Mouse (Mus musculus) midbrain, embryonic 11.5 days (tissue): ENCODE data around the gene Pmvk. TPM values are rescaled to one million over a fixed set of nuclear protein-coding genes. Genes with fewer than 3 reads are reported as not detected.

ENCODE experiments used
- ATAC-seq: fragments of 200-750 bp; cut with Nextera tagmentation; 2 replicates; pipeline ENCODE4 v1.8.0; 2017; ENCODE audit warnings: moderate TSS enrichment, moderate library complexity; ENCODE audit not compliant: low FRiP score
- DNase-seq: peaks from one replicate; pipeline ENCODE4 v3.0.0; 2015; ENCODE audit warnings: low spot score; ENCODE audit errors: missing footprints
- H3K27ac ChIP-seq: fragments of 300-500 bp; sonication (generic); 2 replicates; pipeline ENCODE4 v1.5.1; 2014; ENCODE audit warnings: low read depth, low read length
- H3K27me3 ChIP-seq: fragments of 300-500 bp; sonication (generic); 2 replicates; pipeline ENCODE4 v1.6.1; 2014; ENCODE audit warnings: mild to moderate bottlenecking, low read length, moderate library complexity, mixed read lengths; ENCODE audit not compliant: control insufficient read depth, insufficient read depth
- H3K36me3 ChIP-seq: fragments of 300-500 bp; sonication (generic); 2 replicates; pipeline ENCODE4 v1.6.1; 2014; ENCODE audit warnings: mild to moderate bottlenecking, low read length, moderate library complexity, mixed read lengths; ENCODE audit not compliant: control insufficient read depth, insufficient read depth
- H3K4me1 ChIP-seq: fragments of 300-500 bp; sonication (generic); 2 replicates; pipeline ENCODE4 v1.6.1; 2014; ENCODE audit warnings: low read length; ENCODE audit not compliant: control insufficient read depth, insufficient read depth
- H3K4me2 ChIP-seq: fragments of 300-500 bp; sonication (generic); 2 replicates; pipeline ENCODE4 v1.6.1; 2014; ENCODE audit warnings: mild to moderate bottlenecking, moderate library complexity
- H3K4me3 ChIP-seq: fragments of 300-500 bp; sonication (generic); 2 replicates; pipeline ENCODE4 v1.5.1; 2014; ENCODE audit warnings: low read depth, low read length
- H3K9ac ChIP-seq: fragments of 300-500 bp; sonication (generic); 2 replicates; pipeline ENCODE4 v1.6.1; 2014; ENCODE audit warnings: low read length
- H3K9me3 ChIP-seq: fragments of 300-500 bp; sonication (generic); 2 replicates; pipeline ENCODE4 v1.6.1; 2016; ENCODE audit warnings: low read length; ENCODE audit not compliant: control insufficient read depth
- WGBS: fragments of 180-500 bp; shearing (Covaris S2); extraction: QIAGEN DNeasy Blood & Tissue Kit; methylation state at CpG from one replicate; pipeline ENCODE4 v1.1.7; 2014; 5-methylcytosine and 5-hydroxymethylcytosine counted together
- polyA plus RNA-seq: library from polyadenylated mRNA; unstranded; fragments of >200 nt; fragmentation: Nextera tagmentation; extraction: Ambion mirVana; gene quantifications from 2 replicates; pipeline ENCODE4 v1.2.1, GENCODE M21; 2014

Gene Pmvk
- polyA plus RNA-seq, 1 experiment from 2014 or later, result 69.7 TPM

GRCm38 (mm10) chr3:89435041-89435440 lies 19.3 kb upstream of the Pmvk start:
- H3K36me3 ChIP-seq, result peaks cover 6% of the 10 kb centered on the region; the same call in 1 of the 2 replicates
- no peak overlapping the region for H3K9ac ChIP-seq
- ATAC-seq (no peak), DNase-seq (no peak)
- H3K4me2 ChIP-seq, result no peak overlapping the region
- H3K9me3 ChIP-seq, result no peaks in the 10 kb centered on the region
- H3K4me3 ChIP-seq, result no peak overlapping the region
- WGBS, result 81% methylated on average over 7 of the region's 7 CpGs
- H3K4me1 ChIP-seq, result peaks cover 20% of the 10 kb centered on the region
- no peak overlapping the region for H3K27ac ChIP-seq
- H3K27me3 ChIP-seq, result no peaks in the 10 kb centered on the region; the same call in 1 of the 2 replicates

DNA sequence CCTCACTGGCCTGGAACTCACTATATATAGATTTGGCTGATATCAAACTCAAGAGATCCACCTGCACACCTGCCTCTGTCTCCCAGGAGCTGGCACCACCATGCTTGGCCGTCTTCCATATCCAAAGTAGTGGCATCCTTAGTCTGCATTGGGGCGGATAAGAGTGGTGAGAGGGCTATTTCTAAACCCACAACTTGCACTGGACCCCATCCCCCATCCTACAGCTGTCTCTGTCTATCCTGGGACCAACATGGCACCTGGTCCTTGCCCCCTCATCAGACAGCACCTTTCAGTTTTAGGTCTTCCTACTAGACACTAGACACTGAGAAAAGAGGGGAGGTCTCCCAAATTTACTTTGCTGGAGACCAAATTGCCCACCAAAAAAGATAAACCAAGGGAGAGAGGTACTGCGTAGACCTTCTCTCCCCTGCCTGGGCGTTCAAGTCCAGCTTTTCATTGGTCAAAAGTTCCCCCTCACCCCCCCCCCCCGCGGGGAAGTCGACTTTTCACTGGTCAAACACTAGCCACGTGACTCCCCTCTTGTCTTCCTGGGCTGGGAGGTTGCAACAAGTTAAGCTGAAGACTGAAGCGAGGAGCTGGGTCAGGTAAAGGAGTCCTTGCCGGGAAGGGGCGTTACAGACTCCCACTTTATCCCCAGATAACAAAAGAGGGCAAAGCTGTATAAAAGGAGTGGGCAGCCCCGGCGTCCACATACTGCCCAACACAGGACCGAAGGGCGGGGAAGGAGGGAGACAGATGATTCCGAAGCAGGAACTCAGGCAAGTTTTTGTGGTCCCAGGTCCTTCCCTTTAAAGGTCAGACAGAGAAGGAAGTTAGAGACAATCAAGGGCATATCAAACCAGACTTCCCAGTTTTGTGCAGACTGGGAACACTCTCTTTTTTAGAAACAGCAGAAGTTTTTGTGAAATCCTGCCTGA lies 17.9 kb upstream of the Pmvk start, which contains the start of gene Pbxip1:
Pbxip1 (plus strand) TSS at position 531 of the 938 bp plus-strand sequence.
- Histone ChIP-seq H3K4me3 (peak within 1 kb of the TSS; percentile 40), H3K9me3 (no peaks in the 10 kb centered on the region), H3K27ac (no peak within 1 kb of the TSS), H3K27me3 (no peaks in the 10 kb centered on the region; the same call in 1 of the 2 replicates), H3K4me1 (peaks cover 13% of the 10 kb centered on the region), H3K9ac (peak within 1 kb of the TSS; percentile 59), H3K36me3 (peaks cover 6% of the 10 kb centered on the region; the same call in 1 of the 2 replicates), H3K4me2 (peak within 1 kb of the TSS; percentile 60)
- WGBS, result 3% methylated on average over 16 of the region's 16 CpGs
- peak; percentile 83 for ATAC-seq
- peak; percentile 94 for DNase-seq

DNA sequence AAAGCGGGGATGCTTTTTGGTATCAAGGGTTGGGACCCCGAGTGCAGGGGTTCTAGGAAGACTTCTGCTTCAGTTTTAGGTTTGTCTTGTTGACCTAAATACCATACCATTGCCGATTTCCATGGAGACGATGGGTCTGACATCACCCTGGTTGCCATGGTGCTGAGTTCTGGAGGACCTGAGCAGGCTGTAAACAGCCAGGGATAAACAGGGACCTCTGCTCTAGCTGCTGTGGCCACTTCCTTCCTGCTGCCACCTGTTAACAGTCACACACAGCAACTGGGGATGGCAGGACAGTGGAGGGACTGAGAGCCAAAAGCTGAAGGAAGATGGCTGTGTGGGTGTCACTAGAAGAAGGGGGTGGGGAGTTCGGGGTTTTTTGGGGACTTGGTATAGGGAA lies 17.1 kb upstream of the Pmvk start:
- 0 out of 2 replicates have a peak, but pooled peaks have one; percentile 23 for ATAC-seq
- peak; percentile 86 for DNase-seq
- Histone ChIP-seq H3K27me3 (no peaks in the 10 kb centered on the region; the same call in 1 of the 2 replicates), H3K36me3 (peaks cover 6% of the 10 kb centered on the region; the same call in 1 of the 2 replicates), H3K4me2 (peak overlapping the region; percentile 60), H3K9ac (peak overlapping the region; percentile 59), H3K27ac (no peak overlapping the region), H3K4me3 (peak overlapping the region; percentile 40; the same call in 1 of the 2 replicates), H3K9me3 (no peaks in the 10 kb centered on the region), H3K4me1 (peaks cover 13% of the 10 kb centered on the region)
- WGBS, result 18% methylated on average over 5 of the region's 5 CpGs

DNA sequence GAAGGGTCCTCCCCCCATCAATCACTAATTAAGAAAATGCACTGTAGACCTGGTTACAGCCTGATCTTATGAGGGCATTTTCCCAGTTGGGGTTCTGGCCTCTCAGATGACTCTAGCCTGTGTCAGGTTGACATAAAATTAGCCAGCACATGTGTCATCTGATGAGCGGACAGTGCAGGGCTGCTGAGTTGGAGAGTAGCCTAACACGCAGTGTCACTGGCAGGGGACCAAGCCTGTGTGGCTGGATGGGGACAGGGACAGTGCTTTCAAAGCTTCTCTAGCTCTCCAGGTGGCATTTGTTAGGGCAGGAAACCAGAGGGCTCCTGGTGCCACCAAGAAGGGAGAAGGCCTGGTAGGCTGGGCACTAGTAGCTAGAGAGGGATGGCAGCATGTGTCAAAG lies 13.7 kb upstream of the Pmvk start:
- Histone ChIP-seq H3K4me1 (peaks cover 13% of the 10 kb centered on the region), H3K27ac (no peak overlapping the region), H3K27me3 (no peaks in the 10 kb centered on the region; the same call in 1 of the 2 replicates), H3K4me2 (no peak overlapping the region), H3K9me3 (no peaks in the 10 kb centered on the region), H3K9ac (no peak overlapping the region), H3K4me3 (no peak overlapping the region), H3K36me3 (no peaks in the 10 kb centered on the region)
- DNase-seq (no peak), ATAC-seq (no peak)
- WGBS, result 90% methylated on average over 2 of the region's 2 CpGs

DNA sequence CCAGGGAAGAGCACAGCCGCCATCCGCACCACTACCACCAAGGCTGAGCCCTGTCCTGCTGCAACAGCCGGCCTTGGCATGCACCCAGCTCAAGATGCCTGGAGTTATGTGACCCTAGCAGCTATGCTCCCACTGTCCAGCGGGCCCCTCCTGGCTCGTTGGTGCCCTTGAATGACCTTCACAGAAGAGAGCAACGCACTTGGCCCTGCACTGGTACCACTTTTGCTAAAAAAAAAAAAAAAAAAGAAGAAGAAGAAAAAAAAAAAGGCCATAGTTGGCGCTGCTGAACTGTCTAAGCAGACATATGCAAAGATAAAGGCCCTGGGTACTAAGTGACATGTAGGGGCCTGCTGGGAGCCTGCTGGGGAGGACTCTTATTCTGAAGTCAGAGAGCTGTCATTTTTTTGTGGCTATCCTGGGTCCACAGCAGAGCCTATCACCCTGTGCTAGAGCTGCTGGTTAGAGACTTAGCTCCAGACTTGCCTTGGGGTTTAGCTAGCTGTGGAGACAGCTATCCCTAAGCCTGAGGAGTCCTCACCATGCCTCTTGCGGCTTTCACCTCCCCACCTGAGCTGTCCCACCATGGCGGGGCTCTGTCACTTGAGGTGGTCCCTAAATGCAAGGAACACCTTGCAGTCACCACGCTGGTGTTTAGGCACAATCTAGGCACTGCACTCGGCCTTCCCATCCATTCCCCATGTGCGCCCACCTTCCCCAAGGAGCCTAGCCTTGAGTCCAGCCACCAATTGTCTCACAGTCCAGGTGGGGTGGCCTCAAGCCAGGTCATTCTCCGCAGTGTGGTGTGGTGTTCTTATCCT lies 5.4 kb upstream of the Pmvk start:
- H3K4me2 ChIP-seq, result no peak overlapping the region
- ATAC-seq (peak; percentile 22; the same call in 1 of the 2 replicates), DNase-seq (no peak)
- H3K27ac ChIP-seq, result no peak overlapping the region
- no peaks in the 10 kb centered on the region for H3K9me3 ChIP-seq
- H3K9ac ChIP-seq, result no peak overlapping the region
- 73% methylated on average over 13 of the region's 13 CpGs for WGBS
- H3K4me1 ChIP-seq, result no peaks in the 10 kb centered on the region
- H3K27me3 ChIP-seq, result no peaks in the 10 kb centered on the region
- no peak overlapping the region for H3K4me3 ChIP-seq
- no peaks in the 10 kb centered on the region for H3K36me3 ChIP-seq

- no peaks in the 10 kb centered on the region for H3K27me3 ChIP-seq
- no peak overlapping the region for H3K4me3 ChIP-seq
- DNase-seq (peak; percentile 92), ATAC-seq (peak; percentile 44; the same call in 1 of the 2 replicates)
- H3K36me3 ChIP-seq, result no peaks in the 10 kb centered on the region
- no peaks in the 10 kb centered on the region for H3K9me3 ChIP-seq
- no peak overlapping the region for H3K27ac ChIP-seq
- H3K4me1 ChIP-seq, result no peaks in the 10 kb centered on the region
- no peak overlapping the region for H3K9ac ChIP-seq
- H3K4me2 ChIP-seq, result no peak overlapping the region
- WGBS, result 48% methylated on average over 7 of the region's 7 CpGs
Measured at GRCm38 (mm10) chr3:89449541-89449940, 4.8 kb upstream of the Pmvk start.

- no peak for DNase-seq
- Histone ChIP-seq H3K4me1 (0 out of 2 replicates have a peak, but pooled peaks cover 1% of the 10 kb centered on the region), H3K4me3 (no peak overlapping the region), H3K9ac (no peak overlapping the region), H3K27ac (no peak overlapping the region), H3K36me3 (no peaks in the 10 kb centered on the region), H3K9me3 (no peaks in the 10 kb centered on the region), H3K27me3 (no peaks in the 10 kb centered on the region), H3K4me2 (no peak overlapping the region)
- 89% methylated on average over 1 of the region's 1 CpGs for WGBS
- no peak for ATAC-seq
Measured at GRCm38 (mm10) chr3:89451916-89452315, 2.4 kb upstream of the Pmvk start.

DNA sequence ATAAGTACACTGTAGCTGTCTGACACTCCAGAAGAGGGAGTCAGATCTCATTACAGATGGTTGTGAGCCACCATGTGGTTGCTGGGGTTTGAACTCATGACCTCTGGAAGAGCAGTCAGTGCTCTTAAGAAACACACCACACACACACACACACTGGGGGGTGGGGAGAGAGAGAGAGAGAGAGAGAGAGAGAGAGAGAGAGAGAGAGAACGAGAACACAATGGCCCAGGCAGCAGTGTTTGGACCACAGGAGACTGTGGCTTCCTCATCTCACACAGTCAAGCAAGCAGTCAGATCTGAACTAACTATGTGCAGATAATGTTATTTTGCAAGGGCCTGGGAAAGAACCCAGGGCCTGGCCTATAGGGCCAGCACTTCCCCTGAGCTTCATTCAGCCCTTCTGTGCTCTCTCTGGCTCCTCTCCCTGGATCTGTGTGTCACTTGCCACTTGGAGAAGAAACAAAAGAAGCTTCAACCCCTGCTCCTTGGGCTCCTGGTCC lies 1.5 kb downstream of the Pmvk start:
- H3K27ac ChIP-seq, result no peak overlapping the region
- 40% methylated on average over 1 of the region's 1 CpGs for WGBS
- no peaks in the 10 kb centered on the region for H3K9me3 ChIP-seq
- no peak overlapping the region for H3K4me2 ChIP-seq
- DNase-seq (no peak), ATAC-seq (no peak)
- H3K36me3 ChIP-seq, result no peaks in the 10 kb centered on the region
- H3K27me3 ChIP-seq, result no peaks in the 10 kb centered on the region
- H3K4me1 ChIP-seq, result peaks cover 7% of the 10 kb centered on the region; the same call in 1 of the 2 replicates
- H3K9ac ChIP-seq, result no peak overlapping the region
- H3K4me3 ChIP-seq, result no peak overlapping the region
